Mouse (Mus musculus): Measurements from ENCODE around the gene Ascl5. TPM values are rescaled to one million over a fixed set of nuclear protein-coding genes. Genes with fewer than 3 reads are reported as not detected.

Gene Ascl5
- 1 to 10 TPM in 1 of 2 experiments, under 1 TPM in 1; 0.66 to 2.1 TPM for total RNA-seq (2021)
- long read RNA-seq, experiment 1, result 0 reads
- long read RNA-seq, experiment 2, partial matches to known transcripts, result 0 of 2 reads
- long read RNA-seq, experiment 2, other reads (novel, unspliced or antisense), result 0 of 2 reads

DNA sequence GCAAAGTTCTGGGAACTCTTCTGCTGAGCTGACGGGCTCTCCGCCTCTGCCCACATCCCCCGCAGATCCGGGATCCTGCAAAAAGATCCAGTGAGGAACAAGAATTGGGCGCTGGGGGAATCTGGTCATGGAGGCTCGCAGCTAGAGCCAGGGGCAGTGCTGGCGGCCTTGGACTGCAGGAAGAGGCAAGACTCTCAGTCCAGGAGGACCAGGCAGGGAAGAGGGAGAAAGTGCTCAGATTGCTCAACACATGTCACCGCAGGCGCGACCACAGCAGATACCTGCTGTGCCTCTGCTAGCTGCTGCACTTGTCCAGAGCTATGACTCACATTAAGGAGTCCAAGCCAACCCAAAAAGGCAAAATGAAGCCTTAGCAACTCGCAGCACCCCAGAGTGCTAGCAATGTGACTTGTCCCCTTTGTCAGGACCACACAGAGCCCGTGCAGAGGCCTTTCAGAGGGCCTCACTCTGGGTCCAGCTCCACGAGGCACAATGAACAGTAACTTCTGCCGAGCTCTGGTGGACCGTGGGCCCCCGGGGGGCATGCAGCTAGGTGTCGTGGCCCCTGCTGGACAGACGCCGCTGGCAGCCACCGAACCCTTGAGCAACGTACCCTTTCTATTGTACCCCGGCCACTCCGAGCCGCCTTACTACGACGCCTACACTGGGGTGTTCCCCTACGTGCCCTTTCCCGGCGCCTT is at the start of gene Ascl5:
Gene Ascl5, plus strand, starts transcription at position 493 of the 701 bp plus-strand sequence.
- intact Hi-C loops (cut with DNase I), result loop anchor here (5.0 kb wide), 1 partner anchor 412 kb away; no protein-coding TSS in a partner anchor
- DNase-seq (ENCODE audit: low spot score in 2 of 2), result no peak

- DNase-seq (ENCODE audit: low spot score in 2 of 2), result no peak
- intact Hi-C loops (cut with DNase I), result no loop called here
Measured at GRCm38 (mm10) chr1:136001438-136001837, 49.2 kb upstream of the Ascl5 start.

DNA sequence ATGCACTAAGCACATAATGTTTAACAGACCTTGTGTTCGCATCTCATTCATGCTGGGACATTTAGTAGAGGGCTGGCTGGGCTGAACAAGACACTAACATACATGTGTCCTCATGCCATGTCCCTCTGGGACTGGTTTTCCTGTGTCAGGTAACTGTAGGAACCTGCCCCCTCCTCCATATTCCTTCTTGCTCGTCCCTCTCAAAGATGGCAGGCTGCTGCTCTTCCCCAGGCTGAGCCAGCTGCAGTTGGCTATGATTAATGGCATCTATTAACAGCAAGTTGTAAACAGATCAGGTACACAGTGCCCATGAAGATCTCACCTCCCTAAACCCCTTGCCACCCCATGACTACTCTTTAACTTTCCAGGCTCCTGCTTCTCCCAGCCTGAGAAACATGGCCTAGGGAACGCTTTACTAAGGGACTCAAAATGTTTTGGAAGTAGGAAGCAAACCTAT is 44.3 kb upstream of the Ascl5 start, which contains the start of gene Igfn1:
Gene Igfn1, minus strand, starts transcription at position 51 of the 457 bp plus-strand sequence.
- intact Hi-C loops (cut with DNase I), result loop anchor here (5.0 kb wide), 1 partner anchor 49 kb away; no protein-coding TSS in a partner anchor
- no peak for DNase-seq (ENCODE audit: low spot score in 2 of 2)

GRCm38 (mm10) chr1:136007211-136008158 is 43.1 kb upstream of the Ascl5 start, which contains the start of gene Tmem9:
Gene Tmem9 (plus strand): TSS chr1:136008150.
- intact Hi-C loops (cut with DNase I), result loop anchor here (5.0 kb wide), 1 partner anchor 50 kb away; no protein-coding TSS in a partner anchor
- peak; percentile 57 to 60 for DNase-seq (ENCODE audit: low spot score in 2 of 2)

DNA sequence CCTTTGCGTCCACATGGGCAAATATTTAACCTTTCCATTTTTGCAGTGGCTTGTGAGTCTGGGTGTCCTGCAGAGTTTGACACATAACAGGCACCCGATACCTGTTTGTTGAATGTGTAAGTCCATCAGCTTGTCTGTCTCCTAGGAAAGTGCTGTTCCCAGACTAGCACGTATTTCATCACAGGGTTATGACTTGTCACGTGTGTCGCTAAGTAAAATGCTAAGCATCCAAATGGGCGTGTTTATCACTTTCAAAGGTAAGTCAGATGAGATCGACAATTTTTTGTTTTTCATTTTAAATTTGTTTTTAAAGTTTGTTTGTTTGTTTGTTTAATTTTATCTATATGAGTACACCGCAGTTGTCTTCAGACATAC is 42.5 kb upstream of the Ascl5 start:
- intact Hi-C loops (cut with DNase I), result loop anchor here (5.0 kb wide), 1 partner anchor 51 kb away; no protein-coding TSS in a partner anchor
- DNase-seq (ENCODE audit: low spot score in 2 of 2), result no peak

GRCm38 (mm10) chr1:136010247-136010646 is 40.4 kb upstream of the Ascl5 start:
- intact Hi-C loops (cut with DNase I), result no loop called here

DNA sequence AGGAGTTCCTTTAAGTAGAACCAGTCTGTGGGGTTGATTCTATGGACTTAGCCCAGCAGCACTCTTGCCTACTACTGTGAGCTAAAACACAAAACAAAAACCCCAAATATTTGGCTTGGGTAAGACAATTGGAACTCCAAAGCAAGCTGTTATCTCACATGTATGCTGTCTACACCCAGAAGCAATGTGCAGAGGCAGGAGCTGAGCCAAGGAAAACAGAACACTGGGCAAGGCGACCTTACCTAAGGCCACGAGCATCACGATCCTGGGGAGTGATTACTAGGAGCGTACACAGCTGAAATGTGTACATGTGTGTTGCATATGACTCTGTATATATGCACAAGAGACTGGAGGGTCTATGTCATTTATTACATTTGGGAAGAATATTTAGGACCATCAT is 37.1 kb upstream of the Ascl5 start:
- intact Hi-C loops (cut with DNase I), result no loop called here
- no peak for DNase-seq (ENCODE audit: low spot score in 2 of 2)

More at GRCm38 (mm10) chr1:136010247-136010646, 40.4 kb upstream of the Ascl5 start:
- DNase-seq (ENCODE audit: low spot score in 2 of 2), result no peak

GRCm38 (mm10) chr1:136014796-136015502 is 35.7 kb upstream of the Ascl5 start:
- no peak for DNase-seq (ENCODE audit: low spot score in 2 of 2)
- intact Hi-C loops (cut with DNase I), result no loop called here

- intact Hi-C loops (cut with DNase I), result no loop called here
Measured at GRCm38 (mm10) chr1:136017307-136017706, 33.3 kb upstream of the Ascl5 start.

DNA sequence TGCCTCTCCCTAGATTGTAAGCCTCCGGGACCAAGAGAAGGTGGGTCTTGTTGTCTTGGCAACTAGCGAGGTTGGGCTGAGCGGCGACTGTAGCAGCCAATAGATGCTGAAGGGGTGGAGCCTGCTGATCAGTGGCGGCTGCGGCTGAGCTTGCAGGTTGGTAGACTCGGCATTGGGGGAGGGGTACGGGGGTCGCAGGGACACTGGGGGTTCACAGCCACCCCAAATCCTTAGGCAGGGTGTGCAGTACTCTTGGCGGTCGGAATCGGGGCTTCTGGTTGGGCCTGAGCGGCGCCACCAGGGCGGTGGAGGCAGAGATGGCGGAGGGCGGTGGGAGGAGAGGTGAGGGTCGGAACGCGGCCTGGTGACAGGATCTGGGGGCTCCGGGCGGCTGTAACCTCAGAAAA is 32.7 kb upstream of the Ascl5 start:
- intact Hi-C loops (cut with DNase I), result no loop called here
- DNase-seq (ENCODE audit: low spot score in 2 of 2), result peak; percentile 94 to 97

More at GRCm38 (mm10) chr1:136017307-136017706, 33.3 kb upstream of the Ascl5 start:
- DNase-seq (ENCODE audit: low spot score in 2 of 2), result no peak

- intact Hi-C loops (cut with DNase I), result no loop called here
- no peak for DNase-seq (ENCODE audit: low spot score in 2 of 2)
Measured at GRCm38 (mm10) chr1:136018390-136019189, 32.0 kb upstream of the Ascl5 start.

GRCm38 (mm10) chr1:136030201-136030600 is 20.4 kb upstream of the Ascl5 start:
- intact Hi-C loops (cut with DNase I), result no loop called here
- DNase-seq (ENCODE audit: low spot score in 2 of 2), result no peak

GRCm38 (mm10) chr1:136031697-136032096 is 18.9 kb upstream of the Ascl5 start:
- DNase-seq (ENCODE audit: low spot score in 2 of 2), result no peak
- intact Hi-C loops (cut with DNase I), result no loop called here

DNA sequence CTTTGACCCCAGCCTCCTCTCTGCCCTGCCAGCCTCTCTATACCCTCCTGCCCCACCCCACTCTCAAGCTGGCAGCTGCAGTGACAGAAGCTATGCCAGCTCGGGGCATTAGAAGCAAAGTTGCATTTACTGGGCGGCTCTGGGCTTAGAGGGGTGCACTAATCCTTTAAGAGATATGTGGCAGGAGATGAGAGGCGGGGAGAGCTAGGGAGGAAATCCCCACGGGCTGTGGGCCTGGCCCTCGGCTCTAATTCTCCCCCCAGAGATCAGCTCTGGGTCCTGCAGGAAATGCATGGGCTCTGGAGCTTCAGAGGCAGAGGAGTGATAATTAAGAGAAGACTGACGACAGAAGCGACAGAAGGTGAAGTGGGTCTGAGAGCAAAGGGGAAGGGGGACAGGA is 17.6 kb upstream of the Ascl5 start:
- intact Hi-C loops (cut with DNase I), result no loop called here
- no peak for DNase-seq (ENCODE audit: low spot score in 2 of 2)

- DNase-seq (ENCODE audit: low spot score in 2 of 2), result peak in 1 of 2 experiments; percentile 62
- intact Hi-C loops (cut with DNase I), result no loop called here
Measured at GRCm38 (mm10) chr1:136038746-136039538, 11.7 kb upstream of the Ascl5 start.

DNA sequence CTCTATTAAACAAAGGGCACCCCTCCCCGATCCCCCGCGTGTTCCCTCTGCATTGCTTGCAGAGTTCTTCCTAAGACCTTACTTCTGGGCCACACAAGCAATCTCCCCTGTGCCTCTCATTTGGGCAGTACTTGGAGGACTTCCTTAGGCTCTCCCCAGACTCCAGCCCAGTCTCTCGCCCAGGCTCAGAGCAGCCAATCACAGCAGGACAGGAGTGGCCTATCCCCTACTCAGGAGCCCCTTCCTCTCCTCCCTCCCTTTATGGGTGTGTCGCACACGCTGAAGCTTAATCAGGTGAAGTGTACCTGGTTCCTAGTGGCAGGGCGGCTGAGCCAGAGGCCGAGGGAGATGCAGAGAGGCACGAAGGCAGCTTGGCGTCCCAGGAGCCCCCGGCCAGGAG is 10.2 kb upstream of the Ascl5 start:
- intact Hi-C loops (cut with DNase I), result no loop called here
- no peak for DNase-seq (ENCODE audit: low spot score in 2 of 2)

DNA sequence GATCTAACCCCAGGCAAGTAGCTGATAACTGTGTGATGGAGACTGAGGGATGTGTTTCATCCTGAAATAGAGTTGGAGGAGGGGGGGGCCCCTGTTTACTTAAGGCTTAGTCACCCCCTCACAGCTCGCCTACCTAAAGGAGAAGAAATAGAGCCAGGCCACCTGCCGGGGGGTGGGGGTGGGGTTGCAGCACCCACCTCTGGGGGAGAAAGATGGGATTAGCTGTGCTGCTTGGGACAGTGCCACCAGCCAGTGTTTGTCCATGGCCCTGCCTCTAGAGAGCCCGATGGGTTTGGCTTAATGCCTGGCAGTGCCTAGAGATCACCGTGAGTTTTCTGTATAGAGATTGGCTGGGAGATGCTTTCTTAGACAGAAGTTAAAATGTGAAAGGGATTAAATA is 9.7 kb upstream of the Ascl5 start:
- no peak for DNase-seq (ENCODE audit: low spot score in 2 of 2)
- intact Hi-C loops (cut with DNase I), result no loop called here
